Mouse (Mus musculus) ovary, postnatal 14 days (tissue): Measurements from ENCODE around the gene Adcy1.

Experiments
- DNase-seq: peaks from one replicate; pipeline ENCODE4 v3.0.0; 2022; ENCODE audit warnings: low spot score

Gene Adcy1

GRCm38 (mm10) chr11:7069762-7070161 is 6.5 kb downstream of the Adcy1 start:
- DNase-seq = no peak

GRCm38 (mm10) chr11:7071617-7072016 is 8.3 kb downstream of the Adcy1 start:
- no peak for DNase-seq

- no peak for DNase-seq
Measured at GRCm38 (mm10) chr11:7073556-7073955, 10.3 kb downstream of the Adcy1 start.

- no peak for DNase-seq
Measured at GRCm38 (mm10) chr11:7076510-7076909, 13.2 kb downstream of the Adcy1 start.

GRCm38 (mm10) chr11:7081893-7082292 is 18.6 kb downstream of the Adcy1 start:
- DNase-seq = no peak

GRCm38 (mm10) chr11:7083911-7084310 is 20.6 kb downstream of the Adcy1 start:
- no peak for DNase-seq

- no peak for DNase-seq
Measured at GRCm38 (mm10) chr11:7085184-7085583, 21.9 kb downstream of the Adcy1 start.

GRCm38 (mm10) chr11:7091120-7091519 is 27.8 kb downstream of the Adcy1 start:
- DNase-seq = no peak

GRCm38 (mm10) chr11:7094844-7095243 is 31.6 kb downstream of the Adcy1 start:
- no peak for DNase-seq

- no peak for DNase-seq
Measured at GRCm38 (mm10) chr11:7101674-7102073, 38.4 kb downstream of the Adcy1 start.

GRCm38 (mm10) chr11:7102256-7103194 is 39.2 kb downstream of the Adcy1 start:
- DNase-seq = no peak

GRCm38 (mm10) chr11:7105337-7105736 is 42.0 kb downstream of the Adcy1 start:
- DNase-seq = no peak

- no peak for DNase-seq
Measured at GRCm38 (mm10) chr11:7109131-7109530, 45.8 kb downstream of the Adcy1 start.

- DNase-seq = no peak
Measured at GRCm38 (mm10) chr11:7113046-7113445, 49.8 kb downstream of the Adcy1 start.

- DNase-seq = no peak
Measured at GRCm38 (mm10) chr11:7113687-7114086, 50.4 kb downstream of the Adcy1 start.

- no peak for DNase-seq
Measured at GRCm38 (mm10) chr11:7114312-7114711, 51.0 kb downstream of the Adcy1 start.

GRCm38 (mm10) chr11:7116647-7117046 is 53.4 kb downstream of the Adcy1 start:
- DNase-seq = no peak

- DNase-seq = no peak
Measured at GRCm38 (mm10) chr11:7129319-7130051, 66.2 kb downstream of the Adcy1 start.

- DNase-seq = no peak
Measured at GRCm38 (mm10) chr11:7132736-7133387, 69.6 kb downstream of the Adcy1 start.

- no peak for DNase-seq
Measured at GRCm38 (mm10) chr11:7133736-7134135, 70.4 kb downstream of the Adcy1 start.

GRCm38 (mm10) chr11:7134319-7134718 is 71.0 kb downstream of the Adcy1 start:
- no peak for DNase-seq

GRCm38 (mm10) chr11:7135301-7135700 is 72.0 kb downstream of the Adcy1 start:
- DNase-seq = no peak

GRCm38 (mm10) chr11:7135763-7136162 is 72.5 kb downstream of the Adcy1 start:
- no peak for DNase-seq
